Mouse (Mus musculus) bone marrow macrophage, adult 2 months (primary cell): Measurements from ENCODE around the gene Myh6. TPM values are rescaled to one million over a fixed set of nuclear protein-coding genes. Genes with fewer than 3 reads are reported as not detected.
"Not testable (repeated sequence)": the region's sequence is repeated elsewhere in the genome, so short reads cannot be mapped to it uniquely, and the experiment has no call there.

Experiments
- H3K27ac ChIP-seq: 2 replicates; pipeline ENCODE4 v1.5.1; 2012; ENCODE audit warnings: low read depth, low read length; ENCODE audit not compliant: insufficient read depth
- H3K4me1 ChIP-seq: 2 replicates; pipeline ENCODE4 v1.6.1; 2012; ENCODE audit warnings: low read length; ENCODE audit not compliant: control insufficient read depth, insufficient read depth
- H3K4me3 ChIP-seq: 2 replicates; pipeline ENCODE4 v1.5.1; 2012; ENCODE audit warnings: mild to moderate bottlenecking, low read length, moderate library complexity; ENCODE audit not compliant: insufficient read depth
- CTCF ChIP-seq: IDR thresholded peaks from 2 replicates; pipeline ENCODE4 v1.5.1; 2012; ENCODE audit warnings: low read depth, mild to moderate bottlenecking, low read length, moderate library complexity
- POLR2A ChIP-seq: IDR thresholded peaks from 2 replicates; pipeline ENCODE4 v1.6.1; 2012; ENCODE audit warnings: mild to moderate bottlenecking, low read depth, low read length, borderline replicate concordance
- polyA plus RNA-seq: library from polyadenylated mRNA; stranded (reverse); fragments of >200 nt; gene quantifications from 2 replicates; pipeline ENCODE4 v1.2.4, GENCODE M21; 2012; ENCODE audit not compliant: missing spikeins, insufficient read depth, insufficient read length

Gene Myh6
- polyA plus RNA-seq, 1 experiment: not detected

DNA sequence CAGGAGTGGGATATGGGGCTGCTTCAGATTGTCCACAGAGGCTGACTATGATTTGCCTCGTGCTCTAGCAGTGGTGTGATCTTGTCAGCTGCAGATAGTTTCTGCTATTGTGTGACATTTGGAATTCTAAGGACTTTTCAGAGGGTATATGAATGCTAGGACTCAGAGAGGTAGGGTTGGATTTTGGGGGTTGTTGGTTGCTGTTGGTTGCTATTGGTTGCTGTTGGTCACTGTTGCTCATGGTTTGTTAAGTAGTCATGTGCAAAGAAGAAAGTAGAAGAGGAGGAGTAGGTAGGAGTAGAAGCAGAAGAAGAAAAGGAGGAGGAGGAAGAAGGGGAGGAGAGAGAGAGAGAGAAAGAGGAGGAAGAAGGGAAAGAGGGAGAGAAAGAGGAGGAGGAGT is 9.9 kb upstream of the Myh6 start, which contains the start of gene Gm17428:
Gene Gm17428, plus strand, starts transcription at position 301 of the 400 bp plus-strand sequence.
- Histone ChIP-seq H3K27ac (no peak within 1 kb of the TSS), H3K4me3 (no peak within 1 kb of the TSS), H3K4me1 (no peaks in the 10 kb centered on the region)
- no peak for TF ChIP-seq CTCF
- TF ChIP-seq POLR2A: no peak

- Histone ChIP-seq H3K4me3 (no peak overlapping the region), H3K4me1 (no peaks in the 10 kb centered on the region), H3K27ac (no peak overlapping the region)
- TF ChIP-seq CTCF (no peak), POLR2A (no peak)
Observed at GRCm38 (mm10) chr14:54974068-54974791, 7.5 kb upstream of the Myh6 start.

DNA sequence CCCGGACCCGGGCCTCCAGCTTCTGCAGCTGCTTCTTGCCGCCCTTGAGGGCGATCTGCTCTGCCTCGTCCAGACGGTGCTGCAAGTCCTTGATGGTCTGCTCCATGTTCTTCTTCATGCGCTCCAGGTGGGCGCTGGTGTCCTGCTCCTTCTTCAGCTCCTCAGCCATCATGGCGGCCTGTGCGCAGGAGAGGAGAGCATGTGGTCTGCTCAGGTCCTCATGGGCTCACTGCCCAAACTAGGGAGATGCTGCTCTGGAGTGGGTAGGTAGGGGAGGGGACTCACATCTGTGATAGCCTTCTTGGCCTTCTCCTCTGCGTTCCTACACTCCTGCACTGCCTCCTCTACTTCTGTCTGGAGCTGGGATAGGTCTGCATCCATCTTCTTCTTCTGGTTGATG is 6.1 kb upstream of the Myh6 start:
- not testable (repeated sequence) for H3K4me3 ChIP-seq, H3K27ac ChIP-seq, H3K4me1 ChIP-seq

- H3K4me3 ChIP-seq: no peak overlapping the region
- no peaks in the 10 kb centered on the region for H3K4me1 ChIP-seq
- TF ChIP-seq POLR2A (no peak), CTCF (no peak)
- H3K27ac ChIP-seq: no peak overlapping the region
Observed at GRCm38 (mm10) chr14:54968344-54968743, 1.6 kb upstream of the Myh6 start.

- no peak for TF ChIP-seq POLR2A
- TF ChIP-seq CTCF: no peak
- Histone ChIP-seq H3K27ac (no peak overlapping the region), H3K4me1 (no peaks in the 10 kb centered on the region), H3K4me3 (no peak overlapping the region)
Observed at GRCm38 (mm10) chr14:54967874-54968273, 1.1 kb upstream of the Myh6 start.

DNA sequence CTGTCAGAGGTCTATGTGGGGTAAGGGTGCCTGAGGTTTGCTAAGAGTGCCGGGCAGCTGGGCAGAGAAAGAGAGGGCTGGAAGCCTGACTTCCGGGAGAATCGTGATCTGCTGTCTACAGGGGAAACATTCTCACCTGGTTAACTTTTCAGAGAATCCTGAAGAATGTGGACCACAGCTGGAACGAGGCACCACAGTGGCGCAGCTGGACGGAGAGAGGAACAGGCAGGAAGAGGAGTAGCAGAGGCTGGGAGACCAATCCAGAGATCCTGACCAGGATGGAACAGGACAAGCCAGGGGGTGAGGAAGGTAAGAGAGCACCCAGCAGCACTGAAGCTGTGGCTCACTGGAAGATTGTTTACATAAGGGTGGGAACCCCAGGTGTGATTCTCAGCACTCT is 1.1 kb downstream of the Myh6 start:
- no peaks in the 10 kb centered on the region; the same call in 1 of the 2 replicates for H3K4me1 ChIP-seq

DNA sequence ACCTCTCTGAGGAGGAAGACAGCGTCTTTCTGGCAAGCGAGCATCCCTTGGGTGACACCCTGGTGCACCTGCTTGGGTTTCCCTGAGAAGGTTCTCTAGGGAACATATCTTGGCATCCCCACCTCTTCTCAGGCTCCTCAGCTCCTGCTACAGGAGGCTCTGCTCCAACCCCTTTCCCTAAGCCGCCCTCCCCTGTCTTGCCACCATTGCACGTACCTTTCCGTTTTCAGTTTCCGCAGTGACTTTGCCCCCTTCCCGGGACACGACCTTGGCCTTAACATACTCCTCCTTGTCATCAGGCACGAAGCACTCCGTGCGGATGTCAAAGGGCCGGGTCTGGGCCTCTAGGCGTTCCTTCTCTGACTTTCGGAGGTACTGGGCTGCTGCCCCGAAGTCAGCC is 1.7 kb downstream of the Myh6 start:
- no peak overlapping the region for H3K4me3 ChIP-seq
- no peak overlapping the region for H3K27ac ChIP-seq
- H3K4me1 ChIP-seq: no peaks in the 10 kb centered on the region; the same call in none of the 2 replicates
- TF ChIP-seq CTCF (no peak), POLR2A (no peak)

More for the DNA sequence above, 1.1 kb downstream of the Myh6 start:
- no peak overlapping the region for H3K27ac ChIP-seq
- no peak overlapping the region for H3K4me3 ChIP-seq
- TF ChIP-seq POLR2A (no peak), CTCF (no peak)

- H3K4me3 ChIP-seq: no peak overlapping the region
- TF ChIP-seq CTCF (no peak), POLR2A (no peak)
Observed at GRCm38 (mm10) chr14:54963727-54964126, 3.0 kb downstream of the Myh6 start.

GRCm38 (mm10) chr14:54962714-54963113 is 4.0 kb downstream of the Myh6 start:
- Histone ChIP-seq H3K4me1 (no peaks in the 10 kb centered on the region; the same call in none of the 2 replicates), H3K4me3 (no peak overlapping the region), H3K27ac (no peak overlapping the region)
- TF ChIP-seq CTCF (no peak), POLR2A (no peak)

More at GRCm38 (mm10) chr14:54963727-54964126, 3.0 kb downstream of the Myh6 start:
- Histone ChIP-seq H3K4me1 (no peaks in the 10 kb centered on the region; the same call in none of the 2 replicates), H3K27ac (no peak overlapping the region)

DNA sequence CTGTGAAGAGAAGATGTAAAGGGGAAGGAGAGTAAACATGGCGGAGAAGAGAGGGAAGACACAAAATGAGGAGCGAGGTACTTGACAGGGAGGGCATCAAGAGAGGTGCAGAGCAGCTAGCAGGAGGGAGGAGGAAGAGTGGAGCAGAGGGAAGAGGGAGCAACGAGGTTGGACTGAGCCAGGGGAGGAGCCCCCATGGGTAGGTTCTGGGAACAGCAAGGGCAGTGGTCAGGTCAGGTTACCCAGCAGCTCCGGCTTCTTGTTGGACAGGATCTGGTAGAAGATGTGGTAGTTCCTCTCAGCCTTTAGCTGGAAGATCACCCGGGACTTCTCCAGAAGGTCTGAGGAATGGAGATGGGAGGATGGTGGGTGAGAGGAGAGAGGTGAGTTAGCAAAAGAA is 5.2 kb downstream of the Myh6 start:
- no peak for TF ChIP-seq POLR2A
- no peak for TF ChIP-seq CTCF
- H3K4me1 ChIP-seq: no peaks in the 10 kb centered on the region; the same call in none of the 2 replicates
- no peak overlapping the region for H3K27ac ChIP-seq
- H3K4me3 ChIP-seq: no peak overlapping the region

- Histone ChIP-seq H3K4me3 (no peak overlapping the region), H3K4me1 (no peaks in the 10 kb centered on the region; the same call in none of the 2 replicates), H3K27ac (no peak overlapping the region)
- TF ChIP-seq CTCF (no peak), POLR2A (no peak)
Observed at GRCm38 (mm10) chr14:54960769-54961168, 6.0 kb downstream of the Myh6 start.

GRCm38 (mm10) chr14:54959853-54960613 is 6.7 kb downstream of the Myh6 start:
- H3K4me1 ChIP-seq, H3K27ac ChIP-seq, H3K4me3 ChIP-seq: not testable (repeated sequence)
